Mouse (Mus musculus): ENCODE data around the gene Il9r. TPM values are rescaled to one million over a fixed set of nuclear protein-coding genes. Genes with fewer than 3 reads are reported as not detected.
A peak's percentile ranks its signal among the peaks of the same experiment; 100 is the strongest.

Gene Il9r
- polyA plus RNA-seq (2015; fragmentation: Nextera tagmentation; extraction: Ambion mirVana), result 0.09 and 0.77 TPM in 2 replicates

GRCm38 (mm10) chr11:32200075-32200601, at the start of gene Il9r:
TSS of gene Il9r (minus strand) at chr11:32200279.
- no peak for ATAC-seq (replicated peaks; ENCODE audit: insufficient number of reproducible peaks, insufficient read depth, low FRiP score, low read depth)
- H3K9me3 ChIP-seq (replicated peaks), result no peaks in the 10 kb centered on the region
- no peak within 1 kb of the TSS for H3K27ac ChIP-seq
- H3K4me1 ChIP-seq (replicated peaks), result peaks cover 4% of the 10 kb centered on the region
- H3K27me3 ChIP-seq, result peaks cover 9% of the 10 kb centered on the region; the same call in 1 of the 2 replicates
- H3K9ac ChIP-seq, result no peak within 1 kb of the TSS
- no peak within 1 kb of the TSS for H3K4me2 ChIP-seq
- 35% methylated on average over 10 of the region's 10 CpGs for WGBS
- no peaks in the 10 kb centered on the region for H3K36me3 ChIP-seq
- no peak within 1 kb of the TSS for H3K4me3 ChIP-seq

- H3K4me1 ChIP-seq (replicated peaks), result peaks cover 10% of the 10 kb centered on the region
- H3K36me3 ChIP-seq, result peaks cover 21% of the 10 kb centered on the region; the same call in 1 of the 2 replicates
- no peaks in the 10 kb centered on the region for H3K27me3 ChIP-seq
- no peak overlapping the region for H3K9ac ChIP-seq
- 82% methylated on average over 3 of the region's 3 CpGs for WGBS
- H3K27ac ChIP-seq, result no peak overlapping the region
- no peak overlapping the region for H3K4me3 ChIP-seq
- no peaks in the 10 kb centered on the region for H3K9me3 ChIP-seq (replicated peaks)
- no peak for ATAC-seq (replicated peaks; ENCODE audit: insufficient number of reproducible peaks, insufficient read depth, low FRiP score, low read depth)
- H3K4me2 ChIP-seq, result no peak overlapping the region
These were observed 48.3 kb upstream of the Il9r start for GRCm38 (mm10) chr11:32248350-32248749.

- Histone ChIP-seq H3K4me1 (replicated peaks) (peaks cover 15% of the 10 kb centered on the region), H3K9ac (no peak overlapping the region), H3K27ac (no peak overlapping the region), H3K4me2 (no peak overlapping the region), H3K27me3 (no peaks in the 10 kb centered on the region), H3K36me3 (peaks cover 13% of the 10 kb centered on the region; the same call in 1 of the 2 replicates), H3K9me3 (replicated peaks) (no peaks in the 10 kb centered on the region), H3K4me3 (no peak overlapping the region)
- no peak for ATAC-seq (replicated peaks; ENCODE audit: insufficient number of reproducible peaks, insufficient read depth, low FRiP score, low read depth)
These were observed 47.0 kb upstream of the Il9r start for GRCm38 (mm10) chr11:32247068-32247467.

DNA sequence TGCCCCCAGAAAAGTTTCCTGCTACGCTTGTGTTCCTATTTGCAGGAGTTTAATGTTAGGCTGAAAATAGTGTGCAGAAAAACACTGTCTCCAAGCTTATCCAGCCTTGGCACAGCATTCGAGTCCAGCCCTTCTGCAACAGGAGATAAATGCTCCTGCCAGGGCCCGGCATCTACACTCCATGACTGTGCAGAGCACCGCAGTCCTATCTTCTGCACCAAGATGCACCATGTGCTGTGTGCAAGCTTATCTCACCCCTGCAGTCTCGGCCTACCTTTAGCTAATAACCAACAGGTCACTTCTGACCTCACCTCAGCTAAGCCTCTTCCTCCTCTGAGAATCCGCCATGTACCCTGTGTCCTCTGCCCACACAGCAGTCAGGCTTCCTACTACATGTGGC, 45.5 kb upstream of the Il9r start:
- WGBS, result 84% methylated on average over 6 of the region's 6 CpGs
- H3K27me3 ChIP-seq, result no peaks in the 10 kb centered on the region
- H3K4me2 ChIP-seq, result no peak overlapping the region
- H3K27ac ChIP-seq, result no peak overlapping the region
- peaks cover 16% of the 10 kb centered on the region; the same call in 1 of the 2 replicates for H3K36me3 ChIP-seq
- H3K4me1 ChIP-seq (replicated peaks), result peaks cover 15% of the 10 kb centered on the region
- no peak for ATAC-seq (replicated peaks; ENCODE audit: insufficient number of reproducible peaks, insufficient read depth, low FRiP score, low read depth)
- no peak overlapping the region for H3K9ac ChIP-seq
- H3K9me3 ChIP-seq (replicated peaks), result no peaks in the 10 kb centered on the region
- H3K4me3 ChIP-seq, result no peak overlapping the region

DNA sequence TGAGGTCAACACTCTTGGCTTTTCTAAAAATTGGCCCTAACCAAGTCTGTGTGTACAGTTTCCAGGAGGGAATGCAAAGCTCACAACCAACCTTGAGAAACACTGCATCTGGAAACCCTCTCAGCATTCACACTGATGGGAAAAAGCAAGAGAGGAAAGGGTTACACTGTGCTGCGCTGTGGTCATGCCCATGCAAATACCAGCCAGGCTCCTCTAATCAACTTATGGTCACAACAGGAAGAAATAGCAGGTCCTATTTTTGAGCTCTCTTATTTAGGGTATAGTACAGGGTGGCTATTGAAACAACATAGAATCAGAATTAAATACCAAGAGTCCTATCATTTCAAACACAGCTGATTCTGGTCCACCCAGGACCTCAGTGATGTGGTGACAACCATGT, 44.5 kb upstream of the Il9r start:
- Histone ChIP-seq H3K9ac (no peak overlapping the region), H3K4me3 (no peak overlapping the region), H3K4me1 (replicated peaks) (peaks cover 15% of the 10 kb centered on the region), H3K4me2 (no peak overlapping the region), H3K27ac (0 out of 2 replicates have a peak overlapping the region, but pooled peaks have one; percentile 3), H3K36me3 (peaks cover 17% of the 10 kb centered on the region; the same call in 1 of the 2 replicates), H3K27me3 (no peaks in the 10 kb centered on the region), H3K9me3 (replicated peaks) (no peaks in the 10 kb centered on the region)
- no peak for ATAC-seq (replicated peaks; ENCODE audit: insufficient number of reproducible peaks, insufficient read depth, low FRiP score, low read depth)
- 79% methylated on average over 1 of the region's 1 CpGs for WGBS

DNA sequence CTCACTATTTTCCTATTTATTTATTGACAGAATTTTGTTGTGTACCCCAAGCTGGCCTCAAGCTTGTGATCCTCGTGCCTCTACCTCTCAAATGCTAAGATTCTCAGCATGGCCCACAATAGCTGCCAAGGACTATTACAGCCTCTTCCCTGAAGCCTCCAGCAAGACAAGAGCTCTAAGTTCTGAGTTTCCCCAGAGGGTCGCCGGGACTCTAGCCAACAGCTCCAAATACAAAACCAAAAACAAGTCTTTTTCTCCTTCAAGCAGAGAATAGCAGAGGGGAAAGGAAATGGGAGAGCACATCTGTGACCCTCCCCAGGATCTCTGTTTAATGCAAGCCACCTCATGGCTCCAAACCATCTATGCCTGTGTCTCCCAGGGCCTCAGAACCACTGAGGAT, 44.0 kb upstream of the Il9r start:
- no peak overlapping the region for H3K9ac ChIP-seq
- H3K27ac ChIP-seq, result peak overlapping the region; percentile 45
- no peak overlapping the region for H3K4me3 ChIP-seq
- peaks cover 15% of the 10 kb centered on the region for H3K4me1 ChIP-seq (replicated peaks)
- no peaks in the 10 kb centered on the region for H3K27me3 ChIP-seq
- 80% methylated on average over 3 of the region's 3 CpGs for WGBS
- no peak overlapping the region for H3K4me2 ChIP-seq
- peaks cover 18% of the 10 kb centered on the region; the same call in 1 of the 2 replicates for H3K36me3 ChIP-seq
- no peaks in the 10 kb centered on the region for H3K9me3 ChIP-seq (replicated peaks)
- no peak for ATAC-seq (replicated peaks; ENCODE audit: insufficient number of reproducible peaks, insufficient read depth, low FRiP score, low read depth)

GRCm38 (mm10) chr11:32243205-32243955, 43.3 kb upstream of the Il9r start:
- Histone ChIP-seq H3K36me3 (peaks cover 18% of the 10 kb centered on the region; the same call in 1 of the 2 replicates), H3K9ac (no peak overlapping the region), H3K4me2 (no peak overlapping the region), H3K27me3 (no peaks in the 10 kb centered on the region), H3K27ac (peak overlapping the region; percentile 45; the same call in 1 of the 2 replicates), H3K9me3 (replicated peaks) (no peaks in the 10 kb centered on the region), H3K4me3 (no peak overlapping the region), H3K4me1 (replicated peaks) (peaks cover 15% of the 10 kb centered on the region)
- ATAC-seq (replicated peaks; ENCODE audit: insufficient number of reproducible peaks, insufficient read depth, low FRiP score, low read depth), result no peak
- 46% methylated on average over 7 of the region's 7 CpGs for WGBS

GRCm38 (mm10) chr11:32242209-32242608, 42.1 kb upstream of the Il9r start:
- 78% methylated on average over 3 of the region's 3 CpGs for WGBS
- Histone ChIP-seq H3K9me3 (replicated peaks) (no peaks in the 10 kb centered on the region), H3K27ac (no peak overlapping the region), H3K9ac (no peak overlapping the region), H3K4me1 (replicated peaks) (peaks cover 15% of the 10 kb centered on the region), H3K36me3 (peaks cover 14% of the 10 kb centered on the region; the same call in 1 of the 2 replicates), H3K4me2 (no peak overlapping the region), H3K4me3 (no peak overlapping the region), H3K27me3 (no peaks in the 10 kb centered on the region)
- ATAC-seq (replicated peaks; ENCODE audit: insufficient number of reproducible peaks, insufficient read depth, low FRiP score, low read depth), result no peak

- Histone ChIP-seq H3K9ac (no peak overlapping the region), H3K4me2 (no peak overlapping the region), H3K9me3 (replicated peaks) (no peaks in the 10 kb centered on the region), H3K36me3 (peaks cover 14% of the 10 kb centered on the region; the same call in 1 of the 2 replicates), H3K4me3 (no peak overlapping the region), H3K27me3 (no peaks in the 10 kb centered on the region), H3K4me1 (replicated peaks) (peaks cover 18% of the 10 kb centered on the region), H3K27ac (no peak overlapping the region)
- no peak for ATAC-seq (replicated peaks; ENCODE audit: insufficient number of reproducible peaks, insufficient read depth, low FRiP score, low read depth)
These were observed 41.3 kb upstream of the Il9r start for GRCm38 (mm10) chr11:32241391-32241790.

DNA sequence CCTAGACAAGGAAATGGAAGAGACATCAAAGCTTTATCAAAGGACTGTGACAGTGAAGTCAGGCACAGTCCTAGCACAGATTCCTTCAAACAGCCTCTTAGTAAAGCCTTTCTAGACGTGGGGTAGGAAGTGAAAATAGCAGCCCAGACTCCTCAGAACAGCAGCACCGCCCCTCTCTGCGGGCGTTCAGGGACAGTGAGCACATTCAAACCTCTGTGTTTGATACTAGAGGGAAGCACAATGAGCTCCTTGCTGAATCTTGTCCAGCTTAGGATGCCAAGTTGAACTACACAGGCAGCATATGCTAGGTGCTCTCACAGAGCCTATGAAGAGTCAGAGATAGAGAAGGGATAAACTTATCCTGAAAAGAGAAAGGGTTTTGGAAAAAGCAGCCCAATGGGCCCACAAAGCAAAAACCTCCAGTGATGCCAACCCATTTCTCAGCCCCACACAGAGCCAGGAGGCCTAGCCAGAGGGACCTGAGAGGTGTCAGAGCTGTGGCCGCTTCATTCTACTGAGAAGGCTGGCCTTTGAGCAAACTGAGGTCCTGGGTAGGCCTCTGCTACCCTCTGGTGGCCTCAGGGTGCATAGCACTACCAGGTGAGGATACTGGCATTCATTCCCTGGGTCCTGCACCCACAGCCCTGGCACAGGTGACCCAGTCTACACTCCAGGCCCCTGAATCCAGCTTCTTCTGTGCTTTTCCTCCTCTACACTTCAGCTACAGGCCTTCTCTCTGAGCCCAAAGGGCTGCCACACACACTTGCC, 38.2 kb upstream of the Il9r start:
- no peak overlapping the region for H3K9ac ChIP-seq
- WGBS, result 67% methylated on average over 5 of the region's 5 CpGs
- no peak overlapping the region for H3K27ac ChIP-seq
- no peaks in the 10 kb centered on the region for H3K9me3 ChIP-seq (replicated peaks)
- H3K4me2 ChIP-seq, result no peak overlapping the region
- H3K27me3 ChIP-seq, result no peaks in the 10 kb centered on the region
- peaks cover 23% of the 10 kb centered on the region; the same call in 1 of the 2 replicates for H3K36me3 ChIP-seq
- no peak overlapping the region for H3K4me3 ChIP-seq
- no peak; the same call in 1 of the 2 replicates for ATAC-seq (replicated peaks; ENCODE audit: insufficient number of reproducible peaks, insufficient read depth, low FRiP score, low read depth)
- peaks cover 26% of the 10 kb centered on the region for H3K4me1 ChIP-seq (replicated peaks)

DNA sequence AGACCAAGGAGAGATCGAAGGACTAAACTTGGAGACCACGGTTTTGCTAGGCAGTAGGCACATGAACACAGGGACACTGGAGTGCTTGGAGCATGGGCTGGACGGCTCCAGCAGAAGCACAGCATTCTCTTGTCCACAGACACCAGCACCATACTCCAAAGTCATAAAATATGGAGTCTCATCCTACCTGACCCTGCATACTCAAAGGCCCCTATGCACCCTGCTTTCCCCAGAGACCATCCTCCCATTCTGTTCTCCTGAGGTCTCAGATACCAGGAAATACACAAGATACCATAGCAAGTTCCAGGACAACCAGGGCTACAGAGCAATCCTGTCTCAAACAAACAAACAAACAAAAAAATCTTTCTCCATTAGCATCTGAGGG, 37.3 kb upstream of the Il9r start:
- ATAC-seq (replicated peaks; ENCODE audit: insufficient number of reproducible peaks, insufficient read depth, low FRiP score, low read depth), result no peak
- peaks cover 22% of the 10 kb centered on the region for H3K4me1 ChIP-seq (replicated peaks)
- H3K4me2 ChIP-seq, result no peak overlapping the region
- H3K9me3 ChIP-seq (replicated peaks), result no peaks in the 10 kb centered on the region
- no peaks in the 10 kb centered on the region for H3K27me3 ChIP-seq
- no peak overlapping the region for H3K27ac ChIP-seq
- 88% methylated on average over 3 of the region's 3 CpGs for WGBS
- H3K36me3 ChIP-seq, result peaks cover 31% of the 10 kb centered on the region
- no peak overlapping the region for H3K9ac ChIP-seq
- H3K4me3 ChIP-seq, result no peak overlapping the region

Data from heart, embryonic 15.5 days (tissue).